Mouse (Mus musculus) urinary bladder, postnatal 14 days (tissue): ENCODE data around the gene Acot2.
"Not testable (repeated sequence)": the region's sequence is repeated elsewhere in the genome, so short reads cannot be mapped to it uniquely, and the experiment has no call there.

ENCODE experiments used
- DNase-seq: peaks from one replicate; pipeline ENCODE4 v3.0.0; 2021; ENCODE audit warnings: low spot score

Gene Acot2

DNA sequence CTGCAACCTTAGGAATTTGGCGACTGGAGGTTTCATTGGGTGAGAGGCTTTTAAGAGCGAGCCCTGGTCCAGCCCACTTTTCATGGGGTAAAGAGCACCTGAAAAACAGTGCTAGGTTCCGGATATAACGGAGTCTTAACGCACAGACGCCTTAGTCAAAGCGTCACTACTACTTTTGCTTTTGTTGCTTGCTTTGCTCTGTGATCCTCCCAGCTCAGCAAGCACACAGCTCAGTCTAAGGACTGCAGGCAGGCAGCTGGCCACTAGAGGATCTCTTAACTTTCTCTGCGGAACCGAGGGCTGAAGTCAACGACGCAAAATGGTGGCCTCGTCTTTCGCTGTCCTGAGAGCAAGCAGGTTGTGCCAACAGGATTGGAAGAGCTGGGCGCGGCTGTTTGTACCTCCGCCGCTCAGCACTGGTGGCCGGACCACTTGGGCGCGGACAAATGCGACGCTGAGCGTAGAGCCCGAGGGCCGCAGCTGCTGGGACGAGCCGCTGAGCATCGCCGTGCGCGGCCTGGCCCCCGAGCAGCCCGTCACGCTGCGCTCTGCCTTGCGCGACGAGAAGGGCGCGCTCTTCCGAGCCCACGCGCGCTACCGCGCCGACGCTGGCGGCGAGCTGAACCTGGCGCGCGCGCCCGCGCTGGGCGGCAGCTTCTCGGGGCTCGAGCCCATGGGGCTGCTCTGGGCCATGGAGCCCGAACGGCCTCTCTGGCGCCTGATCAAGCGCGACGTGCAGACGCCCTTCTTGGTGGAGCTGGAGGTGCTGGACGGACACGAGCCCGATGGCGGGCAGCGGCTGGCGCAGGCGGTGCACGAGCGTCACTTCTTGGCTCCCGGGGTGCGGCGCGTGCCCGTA lies at the start of gene Acot2:
Gene Acot2 (plus strand): TSS at position 279 of the 859 bp plus-strand sequence.
- DNase-seq = peak; percentile 77

DNA sequence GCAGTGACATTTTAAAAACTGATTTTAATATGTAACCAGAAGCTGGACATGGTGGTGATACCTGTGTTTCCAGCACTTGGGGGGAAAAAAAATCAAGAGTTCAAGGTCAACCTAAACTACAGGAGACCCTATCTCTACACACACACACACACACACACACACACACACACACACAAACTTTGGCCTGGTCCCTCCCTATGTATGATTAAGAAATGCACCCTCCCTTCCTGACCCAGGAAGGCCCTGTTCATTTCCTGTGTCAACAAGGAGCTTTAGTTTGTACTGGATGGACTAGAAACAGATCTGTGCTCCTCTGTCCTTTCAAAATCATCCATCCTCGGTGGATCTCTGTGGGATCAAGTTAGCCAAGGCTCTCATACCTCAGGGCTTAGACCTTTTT lies 49.1 kb upstream of the Acot2 start:
- not testable (repeated sequence) for DNase-seq

DNA sequence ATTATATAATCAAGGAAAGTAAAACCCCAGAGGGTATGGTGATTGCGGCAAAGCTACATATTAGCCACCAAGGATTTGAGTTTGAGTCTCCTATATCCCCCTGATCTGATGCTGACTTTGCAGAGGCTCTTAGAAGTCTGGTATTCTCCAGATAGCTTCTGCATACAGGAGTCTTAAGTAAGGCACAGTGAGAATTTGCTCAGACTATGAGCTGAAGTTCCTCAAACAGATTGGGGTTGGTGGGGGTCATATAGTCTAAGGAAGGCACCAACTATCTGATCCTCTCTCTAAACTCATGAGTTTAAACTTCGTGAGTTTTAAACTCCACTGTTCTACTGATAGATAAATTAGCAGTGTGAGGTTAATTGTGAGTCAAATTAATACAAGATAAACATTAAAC lies 48.3 kb upstream of the Acot2 start:
- DNase-seq = no peak

DNA sequence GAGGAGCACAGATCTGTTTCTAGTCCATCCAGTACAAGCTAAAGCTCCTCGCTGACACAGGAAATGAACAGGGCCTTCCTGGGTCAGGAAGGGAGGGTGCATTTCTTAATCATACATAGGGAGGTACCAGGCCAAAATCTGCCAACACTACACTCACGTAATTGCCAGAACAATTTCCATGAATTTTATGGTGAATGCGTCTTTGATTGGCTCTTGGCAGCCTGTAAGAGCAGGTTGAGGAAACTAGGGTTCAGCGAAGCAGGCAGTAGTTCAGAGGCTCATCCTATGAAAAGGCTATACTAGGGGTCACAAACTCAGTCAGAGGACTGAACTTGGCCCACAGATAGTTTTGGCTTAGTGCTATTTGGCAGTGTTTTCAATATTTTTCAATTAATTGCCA lies 47.6 kb upstream of the Acot2 start:
- DNase-seq = no peak

DNA sequence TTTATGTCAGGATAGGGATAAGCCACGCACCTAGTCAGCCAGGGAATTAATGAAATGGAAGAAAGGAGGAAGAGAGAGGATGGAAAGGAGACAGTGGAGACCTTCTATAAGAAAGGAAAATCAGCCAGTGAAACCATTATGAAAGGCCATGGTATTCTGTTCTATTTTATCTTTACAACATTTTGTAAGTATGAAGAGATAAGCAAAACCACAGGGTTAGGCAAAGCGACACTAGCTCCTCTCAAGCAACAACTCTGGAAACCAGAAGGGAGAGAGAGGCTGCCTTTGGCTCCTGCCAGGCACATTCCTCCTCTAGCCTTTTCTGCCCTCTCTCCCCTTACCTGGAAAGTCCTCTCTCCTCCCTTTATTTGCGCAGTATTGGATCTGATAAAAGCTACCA lies 45.7 kb upstream of the Acot2 start:
- DNase-seq = no peak

DNA sequence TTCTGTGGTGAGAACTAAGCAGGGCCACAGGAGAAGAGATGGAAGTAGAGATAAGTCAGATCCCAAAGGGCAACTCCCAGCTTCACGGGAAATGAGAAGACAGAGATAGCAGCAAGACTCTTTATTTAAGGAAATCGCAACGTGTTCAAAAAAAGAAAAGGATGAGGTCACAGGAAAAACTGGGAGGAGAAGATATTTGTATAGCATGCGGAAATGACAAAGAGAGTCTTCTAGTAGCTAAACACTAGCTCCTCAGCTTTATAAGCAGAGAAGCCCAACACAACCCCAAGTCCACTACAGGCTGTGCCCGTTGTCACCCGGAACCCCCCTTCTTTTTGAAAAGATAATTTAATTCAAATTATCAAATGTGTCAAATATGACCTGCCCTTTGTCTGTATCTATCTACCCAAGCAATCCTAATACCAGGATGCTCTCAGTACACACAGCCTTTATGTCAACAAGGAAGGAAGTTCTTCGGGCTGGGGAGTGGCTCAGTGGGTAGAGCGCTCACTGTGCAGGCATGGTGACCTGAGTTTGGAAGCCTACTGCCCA lies 40.3 kb upstream of the Acot2 start:
- DNase-seq = no peak

DNA sequence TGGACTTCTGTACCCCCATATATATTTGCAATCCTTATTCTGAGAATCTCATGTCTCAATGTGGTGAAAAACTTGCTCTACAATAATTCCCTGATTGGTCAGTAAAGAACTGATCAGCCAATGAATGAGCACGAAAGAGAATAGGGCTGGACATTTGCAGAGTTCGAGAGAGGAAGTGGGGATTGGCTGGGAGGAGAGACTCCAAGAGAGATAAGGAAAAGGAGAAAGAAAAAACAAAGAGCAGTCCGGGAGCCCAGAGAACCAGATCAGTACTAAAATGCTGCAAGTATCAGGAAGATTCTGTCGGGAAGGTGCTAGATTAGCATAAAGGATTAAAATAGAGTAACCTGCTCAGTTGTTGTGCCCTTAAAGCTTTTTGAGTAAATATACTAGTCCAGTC lies 38.6 kb upstream of the Acot2 start:
- no peak for DNase-seq

DNA sequence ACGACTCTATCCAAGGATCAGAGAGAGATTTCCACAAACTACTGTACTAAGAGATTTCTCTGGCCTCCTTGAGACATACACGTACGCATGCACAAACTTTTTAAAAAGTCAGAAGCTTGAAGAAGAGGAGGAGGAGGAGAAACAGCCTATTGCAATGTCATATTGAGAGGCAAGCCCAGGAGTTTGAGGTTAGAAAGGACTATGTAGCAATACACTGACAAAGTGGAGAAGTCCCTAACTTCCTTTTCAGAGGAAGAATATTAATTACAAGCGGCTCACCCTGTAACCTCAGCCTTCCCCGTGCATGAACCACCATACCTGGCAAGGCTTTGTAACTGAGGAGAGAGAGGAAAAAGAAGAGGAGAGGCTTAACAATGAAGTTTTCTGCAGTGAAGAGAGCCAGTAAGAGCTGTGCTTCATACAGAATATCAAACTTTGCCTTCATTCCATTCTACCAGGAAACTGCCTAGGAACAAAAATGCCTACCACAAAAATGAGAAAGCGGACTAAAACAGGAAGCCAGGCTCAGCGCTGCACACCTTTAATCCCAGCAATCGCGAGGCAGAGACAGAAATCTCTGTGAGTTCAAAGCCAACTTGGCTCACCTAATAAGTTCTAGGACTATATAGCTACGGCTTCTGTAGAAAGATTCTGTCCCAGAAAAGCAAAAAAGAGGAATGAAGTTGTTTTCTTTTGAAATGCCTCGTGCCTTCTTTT lies 37.7 kb upstream of the Acot2 start:
- no peak for DNase-seq

DNA sequence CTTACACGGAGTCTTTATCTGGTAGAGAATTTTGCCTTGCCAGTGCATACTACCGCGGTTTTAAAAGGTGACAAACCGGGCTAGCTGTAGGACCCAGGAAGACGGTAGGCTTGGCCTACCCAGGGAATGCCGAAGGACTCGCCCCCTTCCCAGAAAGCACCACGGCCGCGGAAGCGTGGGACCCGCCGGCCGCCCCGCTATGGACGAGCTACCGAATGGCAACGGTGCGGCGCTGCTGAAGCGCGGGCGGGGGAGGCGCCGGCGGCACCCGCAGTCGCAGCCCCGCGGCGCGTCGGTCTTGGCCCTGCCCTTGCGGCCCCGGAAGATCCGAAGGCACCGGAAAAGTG lies 37.2 kb upstream of the Acot2 start, which contains the start of gene Riox1:
Gene Riox1 (plus strand): TSS at position 116 of the 347 bp plus-strand sequence.
- DNase-seq = peak; percentile 81

DNA sequence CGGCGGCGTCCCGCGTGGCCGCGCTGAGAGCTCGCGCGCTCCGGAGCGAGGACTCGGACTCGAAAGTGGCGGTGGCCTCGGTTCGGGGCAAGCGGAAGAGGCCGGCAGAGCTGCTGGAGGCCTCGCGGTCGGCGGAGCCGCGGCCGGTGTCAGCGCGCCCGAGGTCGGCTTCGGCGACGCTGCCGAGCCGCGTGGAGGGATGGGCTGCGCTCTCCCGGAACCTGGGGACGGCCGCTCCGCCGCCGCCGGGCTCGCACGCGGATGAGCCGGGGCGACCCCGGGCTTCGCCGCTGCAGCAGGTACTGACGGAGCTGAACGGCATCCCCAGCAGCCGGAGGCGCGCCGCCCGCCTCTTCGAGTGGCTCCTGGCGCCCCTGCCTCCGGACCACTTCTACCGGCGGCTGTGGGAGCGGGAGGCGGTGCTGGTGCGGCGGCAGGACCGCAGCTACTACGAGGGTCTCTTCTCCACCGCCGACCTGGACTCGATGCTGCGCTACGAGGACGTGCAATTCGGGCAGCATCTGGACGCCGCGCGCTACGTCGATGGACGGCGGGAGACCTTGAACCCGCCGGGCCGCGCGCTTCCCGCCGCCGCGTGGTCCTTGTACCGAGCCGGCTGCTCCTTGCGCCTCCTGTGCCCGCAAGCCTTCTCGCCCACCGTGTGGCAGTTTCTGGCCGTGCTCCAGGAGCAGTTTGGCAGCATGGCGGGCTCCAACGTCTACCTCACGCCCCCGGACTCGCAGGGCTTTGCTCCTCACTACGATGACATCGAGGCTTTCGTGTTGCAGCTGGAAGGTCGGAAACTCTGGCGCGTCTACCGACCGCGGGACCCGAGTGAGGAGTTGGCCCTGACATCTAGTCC lies 36.6 kb upstream of the Acot2 start:
- DNase-seq = peak; percentile 20

DNA sequence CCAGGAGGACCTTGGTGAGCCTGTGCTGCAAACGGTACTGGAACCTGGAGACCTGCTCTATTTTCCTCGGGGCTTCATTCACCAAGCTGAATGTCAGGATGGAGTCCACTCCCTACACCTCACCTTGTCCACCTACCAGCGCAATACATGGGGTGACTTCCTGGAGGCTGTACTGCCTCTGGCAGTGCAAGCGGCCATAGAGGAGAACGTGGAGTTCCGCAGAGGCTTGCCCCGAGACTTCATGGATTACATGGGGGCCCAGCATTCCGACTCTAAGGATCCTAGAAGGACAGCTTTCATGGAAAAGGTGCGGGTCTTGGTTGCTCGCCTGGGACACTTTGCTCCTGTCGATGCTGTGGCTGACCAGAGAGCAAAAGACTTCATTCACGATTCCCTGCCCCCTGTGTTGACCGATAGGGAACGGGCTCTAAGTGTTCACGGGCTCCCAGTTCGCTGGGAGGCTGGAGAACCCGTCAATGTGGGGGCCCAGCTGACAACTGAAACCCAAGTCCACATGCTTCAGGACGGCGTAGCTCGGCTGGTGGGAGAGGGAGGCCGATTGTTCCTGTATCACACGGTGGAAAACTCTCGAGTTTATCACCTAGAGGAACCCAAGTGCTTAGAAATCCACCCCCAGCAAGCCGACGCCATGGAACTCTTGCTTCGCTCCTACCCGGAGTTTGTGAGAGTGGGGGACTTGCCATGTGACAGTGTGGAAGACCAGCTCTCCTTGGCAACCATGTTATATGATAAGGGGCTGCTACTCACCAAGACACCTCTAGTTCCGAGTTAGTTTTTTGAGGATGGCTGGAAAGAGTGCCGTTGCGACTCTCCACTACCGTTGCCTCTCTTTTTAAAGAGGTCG lies 35.7 kb upstream of the Acot2 start:
- no peak for DNase-seq

DNA sequence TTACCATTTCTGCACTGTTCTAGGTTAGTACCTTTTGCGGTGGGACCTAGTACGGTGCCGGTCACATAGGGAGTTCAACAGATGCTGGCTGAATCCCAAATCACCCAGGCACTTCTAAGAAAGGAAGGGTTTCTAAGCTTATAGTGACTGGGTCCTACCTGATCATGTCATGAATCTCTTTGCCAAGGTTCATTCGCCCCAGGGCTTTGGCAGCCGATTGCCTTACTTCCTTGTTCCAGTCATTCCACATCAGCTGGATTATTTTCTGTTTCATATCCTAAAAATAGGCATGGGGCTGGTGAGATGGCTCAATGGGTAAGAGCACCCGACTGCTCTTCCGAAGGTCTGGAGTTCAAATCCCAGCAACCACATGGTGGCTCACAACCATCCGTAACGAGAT lies 29.4 kb upstream of the Acot2 start:
- peak; percentile 49 for DNase-seq

DNA sequence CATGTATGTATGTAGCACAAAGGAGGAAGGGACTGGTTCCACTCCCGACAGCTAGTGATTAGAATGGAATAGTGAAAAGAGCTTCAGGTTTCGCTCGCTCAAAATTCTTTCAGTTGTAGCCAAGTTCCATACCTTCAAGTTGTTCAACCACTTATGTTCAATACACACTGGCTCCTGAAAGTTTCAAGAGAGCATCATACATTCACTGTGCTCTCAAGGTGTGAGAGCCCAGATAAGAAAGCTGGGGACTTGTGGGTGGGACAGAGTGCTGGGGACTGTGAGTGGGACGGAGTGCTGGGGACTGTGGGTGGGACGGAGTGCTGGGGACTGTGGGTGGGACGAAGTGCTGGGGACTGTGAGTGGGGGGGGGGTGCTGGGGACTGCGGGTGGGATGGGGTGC lies 22.4 kb upstream of the Acot2 start:
- DNase-seq = no peak

DNA sequence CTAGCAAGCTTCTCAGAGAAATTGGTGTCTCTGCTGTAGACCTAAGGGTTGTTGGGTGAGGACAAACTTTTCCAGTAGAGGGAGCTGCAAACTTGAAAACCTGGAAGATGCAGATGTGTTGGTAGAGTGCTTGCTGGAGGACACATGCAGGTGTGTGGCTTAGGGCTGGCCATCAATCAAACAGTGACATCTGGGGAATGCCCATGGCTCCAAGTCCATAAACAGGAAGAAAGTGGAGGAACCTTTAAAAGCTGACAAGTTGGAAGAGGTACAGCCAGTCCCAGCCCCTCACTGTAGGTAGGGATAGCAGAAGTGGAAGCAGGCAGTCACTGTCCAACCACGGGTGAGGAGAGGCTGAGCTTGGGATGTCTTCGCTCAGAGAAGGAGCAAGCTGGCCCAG lies 15.5 kb upstream of the Acot2 start:
- peak; percentile 36 for DNase-seq

DNA sequence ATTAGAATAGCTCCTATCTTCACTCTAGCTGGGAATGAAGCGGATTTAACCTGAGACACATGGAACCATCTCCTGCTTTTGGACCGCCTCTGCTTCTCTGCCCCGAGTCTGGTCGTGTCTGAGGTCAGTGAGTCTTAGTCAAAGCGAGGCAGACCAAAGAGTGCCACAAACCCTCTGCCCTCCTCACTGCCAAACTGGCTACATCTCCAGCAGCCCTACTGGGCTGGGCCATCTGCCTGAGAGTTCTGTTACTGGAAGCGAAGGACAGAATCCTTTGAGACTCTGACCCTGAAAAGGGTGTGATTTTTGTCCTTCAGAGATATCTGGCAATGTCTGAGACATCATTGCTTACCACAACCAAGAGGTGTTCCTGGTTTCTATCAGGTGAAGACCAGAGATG lies 8.8 kb upstream of the Acot2 start:
- no peak for DNase-seq

DNA sequence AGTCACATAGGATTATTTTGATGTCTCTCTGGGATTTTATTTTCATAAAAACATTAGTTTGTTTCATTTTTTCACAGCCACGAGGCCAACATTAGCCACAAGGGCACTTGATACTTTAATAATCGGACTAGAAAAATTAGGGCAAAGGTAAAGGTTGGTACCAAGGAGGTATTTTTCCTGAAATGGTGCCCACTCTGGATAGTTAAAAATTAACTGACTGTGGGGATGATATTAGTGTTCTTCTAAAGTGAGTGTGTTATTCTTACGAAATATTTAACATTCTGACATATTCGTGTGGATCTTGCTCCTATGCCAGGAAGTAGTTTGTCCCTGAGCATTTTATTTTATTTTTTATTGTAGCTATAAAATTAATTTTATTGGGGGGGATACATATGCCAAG lies 6.0 kb upstream of the Acot2 start:
- DNase-seq = no peak

DNA sequence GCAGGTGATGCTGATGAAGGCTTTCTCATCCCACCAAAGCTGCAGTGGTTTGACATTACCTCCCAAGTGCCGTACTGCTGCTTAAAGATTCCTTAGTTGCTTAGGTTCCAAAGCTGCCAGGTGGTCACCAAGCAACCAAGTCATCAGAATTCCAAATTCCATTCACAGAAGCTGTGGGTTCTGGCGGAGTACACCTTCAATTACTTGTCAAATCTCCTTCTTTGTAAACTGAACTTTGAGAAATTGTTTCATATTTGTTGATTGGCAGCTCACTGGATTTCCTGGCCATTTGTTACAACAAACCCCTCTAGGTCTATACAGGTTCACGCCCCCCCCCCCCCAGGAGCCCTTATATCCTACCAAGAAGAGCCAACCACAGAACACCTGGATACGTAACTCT lies 2.9 kb upstream of the Acot2 start, which contains the start of gene Heatr4:
Gene Heatr4 (minus strand): TSS at position 101 of the 400 bp plus-strand sequence.
- DNase-seq = no peak

DNA sequence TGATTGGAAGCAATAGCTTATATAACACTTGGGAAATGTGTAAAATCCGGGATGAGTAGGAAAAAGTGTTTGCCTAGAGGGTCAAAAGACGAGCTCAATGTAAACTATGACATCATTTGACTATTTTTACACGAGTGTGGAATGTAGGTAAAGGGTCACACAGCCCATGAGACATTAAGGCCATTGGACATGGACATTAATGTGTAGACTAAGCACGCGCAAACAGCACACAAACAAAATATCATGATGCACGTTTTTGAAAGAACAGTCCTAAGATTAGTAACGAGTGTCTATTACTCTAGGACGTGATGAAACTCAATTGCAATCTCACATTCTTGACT lies 449 bp upstream of the Acot2 start:
- DNase-seq = no peak

DNA sequence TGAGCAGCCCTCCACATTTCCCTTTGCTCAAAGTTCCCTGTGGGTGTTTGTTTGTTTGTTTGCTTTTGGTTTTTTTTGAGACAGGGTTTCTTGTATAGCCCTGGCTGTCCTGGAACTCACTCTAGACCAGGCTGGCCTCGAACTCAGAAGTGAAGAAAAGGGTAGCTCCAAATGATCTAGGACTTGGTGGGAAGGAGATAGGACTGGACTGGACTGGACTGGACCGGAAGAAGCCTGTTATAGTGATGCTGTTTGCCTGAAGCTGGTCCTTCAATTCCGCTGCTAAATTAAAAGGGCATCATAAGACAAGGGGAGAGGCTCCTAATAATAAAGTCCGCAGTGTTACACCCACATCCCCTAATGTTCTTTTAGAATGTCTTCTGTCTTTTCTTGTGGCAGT lies 822 bp downstream of the Acot2 start:
- no peak for DNase-seq

DNA sequence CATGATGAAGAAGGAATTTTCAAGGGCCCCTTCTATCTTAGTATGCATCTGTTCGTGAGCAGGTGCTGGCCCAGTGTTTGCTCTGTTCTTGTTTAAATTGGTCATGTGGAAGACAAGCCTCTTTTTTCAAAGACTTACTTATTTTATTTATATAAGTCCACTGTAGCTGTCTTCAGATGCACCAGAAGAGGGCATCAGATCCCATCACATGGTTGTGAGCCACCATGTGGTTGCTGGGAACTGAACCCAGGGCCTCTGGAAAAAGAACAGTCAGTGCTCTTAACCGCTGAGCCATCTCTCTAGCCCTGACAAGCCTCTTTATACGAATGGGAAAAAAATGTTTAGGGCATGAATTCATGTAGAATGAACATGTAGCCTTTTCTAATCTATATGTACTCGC lies 1.7 kb downstream of the Acot2 start:
- no peak for DNase-seq

DNA sequence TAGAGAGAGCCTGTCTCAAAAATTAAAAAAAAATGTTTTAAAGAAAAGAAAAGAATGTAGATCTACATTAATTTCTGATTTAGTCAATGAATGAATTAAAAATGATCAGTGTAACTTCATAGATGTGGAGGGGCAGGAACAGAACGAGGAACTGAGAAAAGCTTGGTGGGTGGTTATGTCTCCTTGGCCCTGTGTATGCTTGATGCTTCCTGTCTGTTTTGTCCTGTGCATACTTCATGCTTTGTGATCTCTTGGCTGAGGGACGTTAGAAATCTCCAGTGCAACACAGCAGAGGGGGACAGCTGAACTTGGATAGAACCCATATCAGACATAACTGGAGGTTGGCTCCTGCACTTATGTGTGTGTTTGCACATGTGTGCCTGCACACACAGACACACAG lies 9.6 kb downstream of the Acot2 start:
- no peak for DNase-seq
